Mouse (Mus musculus): ENCODE measurements around the gene Zfp148.

GRCm38 (mm10) chr16:33370836-33371235 is 9.8 kb upstream of the Zfp148 start:
- no peak for TF ChIP-seq POLR2A (IDR thresholded peaks at IDR 0.05; ENCODE audit: borderline replicate concordance, extremely low read depth, low read depth, low read length)
- TF ChIP-seq CTCF (IDR thresholded peaks at IDR 0.05; ENCODE audit: insufficient read depth, low read length), result no peak

All from lung, adult 2 months (tissue).